Mouse (Mus musculus) common myeloid progenitor, adult 5-6 weeks (primary cell): ENCODE results near the gene Clip4. TPM values are rescaled to one million over a fixed set of nuclear protein-coding genes. Genes with fewer than 3 reads are reported as not detected.
"Not testable (repeated sequence)": the region's sequence is repeated elsewhere in the genome, so short reads cannot be mapped to it uniquely, and the experiment has no call there.

Source experiments
- ATAC-seq: replicated peaks from 2 replicates; pipeline ENCODE4 v1.8.0; 2016; ENCODE audit warnings: low read depth, mild to moderate bottlenecking, moderate TSS enrichment, inconsistent platforms; ENCODE audit not compliant: poor library complexity, severe bottlenecking
- total RNA-seq: library from RNA; stranded (forward); fragments of 200-1000, 187-1606 nt; gene quantifications from 2 replicates; pipeline ENCODE4 v1.2.3, GENCODE M21; 2017

Gene Clip4
- total RNA-seq, result 0.19 TPM in 1 of 2 replicates, not detected in the other

GRCm38 (mm10) chr17:71768173-71768572 lies at the start of gene Clip4:
TSS of gene Clip4 (plus strand) at chr17:71768473.
- not testable (repeated sequence) for ATAC-seq

- no peak for ATAC-seq
Measured at GRCm38 (mm10) chr17:71720434-71720833, 47.8 kb upstream of the Clip4 start.

- no peak for ATAC-seq
Measured at GRCm38 (mm10) chr17:71721019-71721418, 47.3 kb upstream of the Clip4 start.

- no peak for ATAC-seq
Measured at GRCm38 (mm10) chr17:71730655-71731054, 37.6 kb upstream of the Clip4 start.

GRCm38 (mm10) chr17:71736442-71736841 lies 31.8 kb upstream of the Clip4 start:
- no peak for ATAC-seq

GRCm38 (mm10) chr17:71742156-71742555 lies 26.1 kb upstream of the Clip4 start:
- no peak for ATAC-seq

- no peak for ATAC-seq
Measured at GRCm38 (mm10) chr17:71742935-71743334, 25.3 kb upstream of the Clip4 start.

GRCm38 (mm10) chr17:71746114-71746513 lies 22.2 kb upstream of the Clip4 start:
- ATAC-seq, result no peak

- no peak for ATAC-seq
Measured at GRCm38 (mm10) chr17:71747561-71747960, 20.7 kb upstream of the Clip4 start.

GRCm38 (mm10) chr17:71749616-71750168 lies 18.6 kb upstream of the Clip4 start:
- ATAC-seq, result no peak

GRCm38 (mm10) chr17:71752831-71753230 lies 15.4 kb upstream of the Clip4 start, which contains the start of gene Pcare:
TSS of gene Pcare (minus strand) at chr17:71752894.
- ATAC-seq, result no peak

GRCm38 (mm10) chr17:71760536-71760935 lies 7.7 kb upstream of the Clip4 start:
- no peak for ATAC-seq

- ATAC-seq, result no peak
Measured at GRCm38 (mm10) chr17:71769564-71769963, 1.3 kb downstream of the Clip4 start.

- no peak for ATAC-seq
Measured at GRCm38 (mm10) chr17:71770696-71771095, 2.4 kb downstream of the Clip4 start.

- ATAC-seq, result no peak
Measured at GRCm38 (mm10) chr17:71774173-71774572, 5.9 kb downstream of the Clip4 start.

- no peak for ATAC-seq
Measured at GRCm38 (mm10) chr17:71775279-71775678, 7.0 kb downstream of the Clip4 start.

- ATAC-seq, result no peak
Measured at GRCm38 (mm10) chr17:71778696-71779095, 10.4 kb downstream of the Clip4 start.

- no peak for ATAC-seq
Measured at GRCm38 (mm10) chr17:71780490-71780889, 12.2 kb downstream of the Clip4 start.

GRCm38 (mm10) chr17:71780945-71781344 lies 12.7 kb downstream of the Clip4 start:
- no peak for ATAC-seq

GRCm38 (mm10) chr17:71782242-71782698 lies 14.0 kb downstream of the Clip4 start:
- no peak for ATAC-seq

GRCm38 (mm10) chr17:71782699-71783365 lies 14.6 kb downstream of the Clip4 start:
- no peak for ATAC-seq

- ATAC-seq, result no peak
Measured at GRCm38 (mm10) chr17:71783366-71783735, 15.1 kb downstream of the Clip4 start.
